Mouse (Mus musculus): ENCODE measurements around the gene Abhd17c. TPM values are rescaled to one million over a fixed set of nuclear protein-coding genes. Genes with fewer than 3 reads are reported as not detected.

Gene Abhd17c
- polyA plus RNA-seq, 1 experiment = 19.4 TPM

- H3K36me3 ChIP-seq (ENCODE audit: control insufficient read depth, insufficient read depth, low read length) = 0 out of 2 replicates have a peak, but pooled peaks cover 1% of the 10 kb centered on the region
- H3K4me3 ChIP-seq (ENCODE audit: control insufficient read depth, low read depth, low read length) = peak overlapping the region; percentile 93
- peak overlapping the region; percentile 51 for H3K27ac ChIP-seq (ENCODE audit: control insufficient read depth, insufficient read depth, low read depth, low read length)
- H3K4me1 ChIP-seq (ENCODE audit: control insufficient read depth, insufficient read depth, low read length) = peaks cover 11% of the 10 kb centered on the region
- TF ChIP-seq POLR2A (IDR thresholded peaks at IDR 0.05; ENCODE audit: control insufficient read depth, low read depth, low read length) (no peak), CTCF (IDR thresholded peaks at IDR 0.05; ENCODE audit: control insufficient read depth, insufficient read depth, insufficient replicate concordance, low read depth, low read length) (no peak)
- no peaks in the 10 kb centered on the region for H3K27me3 ChIP-seq (ENCODE audit: control insufficient read depth, insufficient read depth, low read length)
These were observed 681 bp upstream of the Abhd17c start for GRCm38 (mm10) chr7:84152374-84152773.

GRCm38 (mm10) chr7:84151960-84152334, 254 bp upstream of the Abhd17c start:
- peak overlapping the region; percentile 93 for H3K4me3 ChIP-seq (ENCODE audit: control insufficient read depth, low read depth, low read length)
- peaks cover 11% of the 10 kb centered on the region for H3K4me1 ChIP-seq (ENCODE audit: control insufficient read depth, insufficient read depth, low read length)
- H3K27me3 ChIP-seq (ENCODE audit: control insufficient read depth, insufficient read depth, low read length) = no peaks in the 10 kb centered on the region
- TF ChIP-seq POLR2A (IDR thresholded peaks at IDR 0.05; ENCODE audit: control insufficient read depth, low read depth, low read length) (peak; percentile 38; the same call in 1 of the 2 replicates), CTCF (IDR thresholded peaks at IDR 0.05; ENCODE audit: control insufficient read depth, insufficient read depth, insufficient replicate concordance, low read depth, low read length) (no peak)
- peak overlapping the region; percentile 55 for H3K27ac ChIP-seq (ENCODE audit: control insufficient read depth, insufficient read depth, low read depth, low read length)
- 0 out of 2 replicates have a peak, but pooled peaks cover 1% of the 10 kb centered on the region for H3K36me3 ChIP-seq (ENCODE audit: control insufficient read depth, insufficient read depth, low read length)

- peak overlapping the region; percentile 93 for H3K4me3 ChIP-seq (ENCODE audit: control insufficient read depth, low read depth, low read length)
- H3K4me1 ChIP-seq (ENCODE audit: control insufficient read depth, insufficient read depth, low read length) = peaks cover 11% of the 10 kb centered on the region
- 0 out of 2 replicates have a peak, but pooled peaks cover 1% of the 10 kb centered on the region for H3K36me3 ChIP-seq (ENCODE audit: control insufficient read depth, insufficient read depth, low read length)
- no peaks in the 10 kb centered on the region for H3K27me3 ChIP-seq (ENCODE audit: control insufficient read depth, insufficient read depth, low read length)
- no peak for TF ChIP-seq POLR2A (IDR thresholded peaks at IDR 0.05; ENCODE audit: control insufficient read depth, low read depth, low read length)
- TF ChIP-seq CTCF (IDR thresholded peaks at IDR 0.05; ENCODE audit: control insufficient read depth, insufficient read depth, insufficient replicate concordance, low read depth, low read length) = no peak
- peak overlapping the region; percentile 84 for H3K27ac ChIP-seq (ENCODE audit: control insufficient read depth, insufficient read depth, low read depth, low read length)
These were observed 1.2 kb downstream of the Abhd17c start for GRCm38 (mm10) chr7:84150361-84151000.

- H3K27ac ChIP-seq (ENCODE audit: control insufficient read depth, insufficient read depth, low read depth, low read length) = no peak overlapping the region
- no peaks in the 10 kb centered on the region for H3K27me3 ChIP-seq (ENCODE audit: control insufficient read depth, insufficient read depth, low read length)
- TF ChIP-seq POLR2A (IDR thresholded peaks at IDR 0.05; ENCODE audit: control insufficient read depth, low read depth, low read length) (no peak), CTCF (IDR thresholded peaks at IDR 0.05; ENCODE audit: control insufficient read depth, insufficient read depth, insufficient replicate concordance, low read depth, low read length) (no peak)
- peaks cover 11% of the 10 kb centered on the region for H3K4me1 ChIP-seq (ENCODE audit: control insufficient read depth, insufficient read depth, low read length)
- peak overlapping the region; percentile 26; the same call in 1 of the 2 replicates for H3K4me3 ChIP-seq (ENCODE audit: control insufficient read depth, low read depth, low read length)
- 0 out of 2 replicates have a peak, but pooled peaks cover 1% of the 10 kb centered on the region for H3K36me3 ChIP-seq (ENCODE audit: control insufficient read depth, insufficient read depth, low read length)
These were observed 1.9 kb downstream of the Abhd17c start for GRCm38 (mm10) chr7:84149821-84150220.

- H3K4me1 ChIP-seq (ENCODE audit: control insufficient read depth, insufficient read depth, low read length) = peaks cover 11% of the 10 kb centered on the region
- TF ChIP-seq CTCF (IDR thresholded peaks at IDR 0.05; ENCODE audit: control insufficient read depth, insufficient read depth, insufficient replicate concordance, low read depth, low read length) (no peak), POLR2A (IDR thresholded peaks at IDR 0.05; ENCODE audit: control insufficient read depth, low read depth, low read length) (no peak)
- no peaks in the 10 kb centered on the region for H3K27me3 ChIP-seq (ENCODE audit: control insufficient read depth, insufficient read depth, low read length)
- 0 out of 2 replicates have a peak, but pooled peaks cover 1% of the 10 kb centered on the region for H3K36me3 ChIP-seq (ENCODE audit: control insufficient read depth, insufficient read depth, low read length)
- no peak overlapping the region for H3K4me3 ChIP-seq (ENCODE audit: control insufficient read depth, low read depth, low read length)
- H3K27ac ChIP-seq (ENCODE audit: control insufficient read depth, insufficient read depth, low read depth, low read length) = no peak overlapping the region
These were observed 2.8 kb downstream of the Abhd17c start for GRCm38 (mm10) chr7:84148896-84149295.

- Histone ChIP-seq H3K36me3 (ENCODE audit: control insufficient read depth, insufficient read depth, low read length) (no peaks in the 10 kb centered on the region), H3K27me3 (ENCODE audit: control insufficient read depth, insufficient read depth, low read length) (no peaks in the 10 kb centered on the region), H3K4me1 (ENCODE audit: control insufficient read depth, insufficient read depth, low read length) (peaks cover 10% of the 10 kb centered on the region), H3K4me3 (ENCODE audit: control insufficient read depth, low read depth, low read length) (no peak overlapping the region), H3K27ac (ENCODE audit: control insufficient read depth, insufficient read depth, low read depth, low read length) (no peak overlapping the region)
- TF ChIP-seq CTCF (IDR thresholded peaks at IDR 0.05; ENCODE audit: control insufficient read depth, insufficient read depth, insufficient replicate concordance, low read depth, low read length) = no peak
- no peak for TF ChIP-seq POLR2A (IDR thresholded peaks at IDR 0.05; ENCODE audit: control insufficient read depth, low read depth, low read length)
These were observed 3.9 kb downstream of the Abhd17c start for GRCm38 (mm10) chr7:84147746-84148145.

GRCm38 (mm10) chr7:84145633-84146032, 6.1 kb downstream of the Abhd17c start:
- H3K36me3 ChIP-seq (ENCODE audit: control insufficient read depth, insufficient read depth, low read length) = no peaks in the 10 kb centered on the region
- no peak overlapping the region for H3K27ac ChIP-seq (ENCODE audit: control insufficient read depth, insufficient read depth, low read depth, low read length)
- H3K27me3 ChIP-seq (ENCODE audit: control insufficient read depth, insufficient read depth, low read length) = no peaks in the 10 kb centered on the region
- H3K4me3 ChIP-seq (ENCODE audit: control insufficient read depth, low read depth, low read length) = no peak overlapping the region
- H3K4me1 ChIP-seq (ENCODE audit: control insufficient read depth, insufficient read depth, low read length) = peaks cover under 1% of the 10 kb centered on the region
- TF ChIP-seq POLR2A (IDR thresholded peaks at IDR 0.05; ENCODE audit: control insufficient read depth, low read depth, low read length) (no peak), CTCF (IDR thresholded peaks at IDR 0.05; ENCODE audit: control insufficient read depth, insufficient read depth, insufficient replicate concordance, low read depth, low read length) (no peak)
